Mouse (Mus musculus): ENCODE data around the gene Rsad1.

The Rsad1 gene

DNA sequence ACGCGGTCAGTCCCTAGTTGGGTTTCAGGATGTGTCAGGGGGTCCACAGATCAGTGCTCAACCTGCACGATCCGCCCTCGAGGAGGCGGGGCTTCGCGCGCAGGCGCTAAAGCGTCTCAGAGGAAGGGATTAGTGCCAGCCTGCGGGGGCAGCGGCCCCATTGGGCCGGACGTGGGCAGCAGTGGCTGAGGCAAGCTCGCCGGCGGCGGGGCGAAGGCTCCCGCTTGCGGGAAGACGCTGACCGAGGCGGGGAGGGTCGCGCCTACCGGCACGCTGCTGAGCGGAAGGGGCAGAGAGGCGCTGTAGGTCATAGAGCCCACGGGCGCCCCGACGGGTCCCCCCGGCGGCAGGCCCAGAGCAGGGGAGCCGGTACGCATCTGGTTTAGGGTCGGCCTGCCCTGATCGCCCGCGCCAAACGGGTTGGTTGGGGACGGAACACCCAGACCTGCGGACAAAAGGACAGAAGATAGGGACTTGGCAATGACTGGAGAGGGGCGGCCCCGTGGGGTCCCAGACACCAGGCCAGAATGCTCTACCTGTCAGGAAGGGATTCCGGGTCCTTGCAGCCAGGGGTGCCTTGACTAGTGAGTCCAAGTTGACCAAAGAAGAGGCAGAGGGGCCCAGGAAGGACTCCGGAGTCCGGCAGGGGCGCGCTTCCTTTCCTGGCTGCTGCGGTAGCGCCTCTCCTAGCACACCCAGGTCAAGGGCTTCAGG, 57.9 kb downstream of the Rsad1 start:
- peak; percentile 63 for DNase-seq (ENCODE audit: low spot score)

Measured in ovary, postnatal 36 days (tissue).